Mouse (Mus musculus) layer of hippocampus, postnatal 10 days (tissue): ENCODE measurements around the gene Dusp2. TPM values are rescaled to one million over a fixed set of nuclear protein-coding genes. Genes with fewer than 3 reads are reported as not detected.

Experiments
- DNase-seq, 2 experiments: peaks; one replicate each; pipeline ENCODE4 v3.0.0; 2021; ENCODE audit warnings: low spot score in 2 of 2
- total RNA-seq, 2 experiments: library from RNA; stranded (reverse); gene quantifications; 2 replicates each; pipeline ENCODE4 v1.2.3; 2021

Dusp2 gene
- total RNA-seq, 2 experiments from 2014 or later: 3.1 to 3.7 TPM

- no peak for DNase-seq
Measured at GRCm38 (mm10) chr2:127363696-127364095, 27.7 kb downstream of the Dusp2 start.

GRCm38 (mm10) chr2:127364452-127364851 is 28.5 kb downstream of the Dusp2 start:
- DNase-seq: no peak

GRCm38 (mm10) chr2:127367126-127367820 is 31.3 kb downstream of the Dusp2 start:
- no peak for DNase-seq

GRCm38 (mm10) chr2:127369703-127370376 is 33.9 kb downstream of the Dusp2 start:
- no peak for DNase-seq

- no peak for DNase-seq
Measured at GRCm38 (mm10) chr2:127370561-127371483, 34.9 kb downstream of the Dusp2 start.

- DNase-seq: no peak
Measured at GRCm38 (mm10) chr2:127371484-127371861, 35.5 kb downstream of the Dusp2 start.

GRCm38 (mm10) chr2:127372082-127372481 is 36.1 kb downstream of the Dusp2 start:
- DNase-seq: no peak

- DNase-seq: no peak
Measured at GRCm38 (mm10) chr2:127374131-127374530, 38.2 kb downstream of the Dusp2 start.

- DNase-seq: no peak
Measured at GRCm38 (mm10) chr2:127375087-127375486, 39.1 kb downstream of the Dusp2 start.

- DNase-seq: peak in 1 of 2 experiments; percentile 26
Measured at GRCm38 (mm10) chr2:127375759-127376341, 39.9 kb downstream of the Dusp2 start.

- no peak for DNase-seq
Measured at GRCm38 (mm10) chr2:127376423-127377051, 40.6 kb downstream of the Dusp2 start.

GRCm38 (mm10) chr2:127377942-127378610 is 42.1 kb downstream of the Dusp2 start:
- peak; percentile 18 to 20 for DNase-seq

- no peak for DNase-seq
Measured at GRCm38 (mm10) chr2:127378611-127378990, 42.6 kb downstream of the Dusp2 start.

- DNase-seq: no peak
Measured at GRCm38 (mm10) chr2:127379250-127379649, 43.3 kb downstream of the Dusp2 start.

- no peak for DNase-seq
Measured at GRCm38 (mm10) chr2:127383881-127384280, 47.9 kb downstream of the Dusp2 start.

GRCm38 (mm10) chr2:127387521-127387920 is 51.6 kb downstream of the Dusp2 start:
- DNase-seq: no peak
